Mouse (Mus musculus): ENCODE measurements around the gene Diaph2.

GRCm38 (mm10) chrX:130187891-130188290 is 438.3 kb downstream of the Diaph2 start:
- TF ChIP-seq POLR2A (IDR thresholded peaks at IDR 0.05; ENCODE audit: extremely low read depth, insufficient read depth, low read length): no peak
- TF ChIP-seq CTCF (IDR thresholded peaks at IDR 0.05; ENCODE audit: low read depth, low read length): no peak

Measured in liver, adult 2 months (tissue).